ENCODE assay signal across 1 mouse cellular context in genomic region chr9:121757835-121758814, GRCm38 (mm10).
A peak's percentile ranks its signal among the peaks of the same experiment; 100 is the strongest.
TF ChIP-seq lines count a peak whose summit lies in the region.

No protein-coding gene starts in this region.

TF ChIP-seq in MEL, 35 proteins besides CTCF, POLR2A, EP300 and RAD21:
- no peak for TF ChIP-seq ETS1 (IDR thresholded peaks at IDR 0.05; ENCODE audit: low read depth, low read length)
- TF ChIP-seq POLR2AphosphoS2 (IDR thresholded peaks at IDR 0.05; ENCODE audit: low read length) = peak; percentile 70; the same call in 1 of the 2 replicates
